Mouse (Mus musculus): Measurements from ENCODE around the gene Grk6. TPM values are rescaled to one million over a fixed set of nuclear protein-coding genes. Genes with fewer than 3 reads are reported as not detected.

Gene Grk6
- total and polyA plus RNA-seq, 2 experiments from 2014 or later, result 10.7 to 27.2 TPM

- no peak overlapping the region for H3K4me3 ChIP-seq (ENCODE audit: low read depth, low read length)
- DNase-seq (ENCODE audit: low spot score), result peak; percentile 95
- H3K4me1 ChIP-seq (ENCODE audit: control insufficient read depth, insufficient read depth), result peaks cover 9% of the 10 kb centered on the region; the same call in 1 of the 2 replicates
- H3K27ac ChIP-seq (ENCODE audit: low read depth), result no peak overlapping the region
- H3K9ac ChIP-seq (replicated peaks; ENCODE audit: low read depth, low read length), result no peak overlapping the region
- no peaks in the 10 kb centered on the region for H3K9me3 ChIP-seq (replicated peaks; ENCODE audit: control insufficient read depth, low read length)
- WGBS, result 9% methylated on average over 18 of the region's 18 CpGs
- ATAC-seq (ENCODE audit: insufficient read depth, low read depth), result peak; percentile 91
- H3K4me2 ChIP-seq (ENCODE audit: low read depth, low read length), result no peak overlapping the region; the same call in 1 of the 2 replicates
- TF ChIP-seq CTCF (IDR thresholded peaks at IDR 0.05; ENCODE audit: low read depth), result no peak
- TF ChIP-seq EP300 (IDR thresholded peaks at IDR 0.05; ENCODE audit: low read depth), result peak; percentile 91
- H3K36me3 ChIP-seq (replicated peaks; ENCODE audit: control insufficient read depth, insufficient read depth, low read length), result peaks cover 15% of the 10 kb centered on the region
- peaks cover 65% of the 10 kb centered on the region for H3K27me3 ChIP-seq (ENCODE audit: control insufficient read depth, insufficient read depth, low read length)
Observed at GRCm38 (mm10) chr13:55494883-55495621, 50.2 kb downstream of the Grk6 start.

DNA sequence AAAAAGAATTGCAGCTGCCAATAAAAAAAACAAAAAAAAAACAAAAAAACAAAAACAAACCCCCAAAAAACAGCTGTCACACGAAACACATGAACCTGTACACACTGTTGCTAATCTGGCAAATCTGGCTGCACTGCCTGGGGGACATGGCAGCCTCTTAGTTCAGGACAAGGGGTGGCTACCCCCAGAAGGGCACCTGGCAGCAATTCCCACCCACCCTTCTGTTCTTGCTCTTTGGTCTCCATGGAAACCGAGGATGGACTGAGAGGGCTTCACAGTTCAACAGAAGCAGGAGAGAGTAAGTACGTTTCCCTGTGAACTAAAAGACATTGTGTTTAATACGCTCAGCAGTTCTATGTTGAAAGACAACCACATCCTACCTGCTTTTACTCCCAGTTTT is 50.8 kb downstream of the Grk6 start:
- Histone ChIP-seq H3K4me3 (ENCODE audit: low read depth, low read length) (no peak overlapping the region), H3K4me1 (ENCODE audit: control insufficient read depth, insufficient read depth) (peaks cover 9% of the 10 kb centered on the region; the same call in 1 of the 2 replicates), H3K4me2 (ENCODE audit: low read depth, low read length) (no peak overlapping the region), H3K9me3 (replicated peaks; ENCODE audit: control insufficient read depth, low read length) (no peaks in the 10 kb centered on the region), H3K36me3 (replicated peaks; ENCODE audit: control insufficient read depth, insufficient read depth, low read length) (peaks cover 17% of the 10 kb centered on the region), H3K9ac (replicated peaks; ENCODE audit: low read depth, low read length) (no peak overlapping the region), H3K27me3 (ENCODE audit: control insufficient read depth, insufficient read depth, low read length) (peaks cover 67% of the 10 kb centered on the region), H3K27ac (ENCODE audit: low read depth) (no peak overlapping the region)
- ATAC-seq (ENCODE audit: insufficient read depth, low read depth), result no peak
- TF ChIP-seq EP300 (IDR thresholded peaks at IDR 0.05; ENCODE audit: low read depth) (no peak), CTCF (IDR thresholded peaks at IDR 0.05; ENCODE audit: low read depth) (no peak)
- WGBS, result 48% methylated on average over 4 of the region's 4 CpGs
- DNase-seq (ENCODE audit: low spot score), result no peak

- no peak overlapping the region for H3K9ac ChIP-seq (replicated peaks; ENCODE audit: low read depth, low read length)
- peaks cover 9% of the 10 kb centered on the region; the same call in 1 of the 2 replicates for H3K4me1 ChIP-seq (ENCODE audit: control insufficient read depth, insufficient read depth)
- no peak overlapping the region for H3K27ac ChIP-seq (ENCODE audit: low read depth)
- H3K9me3 ChIP-seq (replicated peaks; ENCODE audit: control insufficient read depth, low read length), result no peaks in the 10 kb centered on the region
- no peak for TF ChIP-seq CTCF (IDR thresholded peaks at IDR 0.05; ENCODE audit: low read depth)
- TF ChIP-seq EP300 (IDR thresholded peaks at IDR 0.05; ENCODE audit: low read depth), result no peak
- peaks cover 26% of the 10 kb centered on the region for H3K36me3 ChIP-seq (replicated peaks; ENCODE audit: control insufficient read depth, insufficient read depth, low read length)
- WGBS, result 75% methylated on average over 6 of the region's 6 CpGs
- H3K4me3 ChIP-seq (ENCODE audit: low read depth, low read length), result no peak overlapping the region
- peaks cover 63% of the 10 kb centered on the region for H3K27me3 ChIP-seq (ENCODE audit: control insufficient read depth, insufficient read depth, low read length)
- no peak for DNase-seq (ENCODE audit: low spot score)
- ATAC-seq (ENCODE audit: insufficient read depth, low read depth), result no peak
- no peak overlapping the region for H3K4me2 ChIP-seq (ENCODE audit: low read depth, low read length)
Observed at GRCm38 (mm10) chr13:55496661-55497060, 51.8 kb downstream of the Grk6 start.

- DNase-seq (ENCODE audit: low spot score) (no peak), ATAC-seq (ENCODE audit: insufficient read depth, low read depth) (no peak)
- no peaks in the 10 kb centered on the region for H3K9me3 ChIP-seq (replicated peaks; ENCODE audit: control insufficient read depth, low read length)
- no peak overlapping the region for H3K9ac ChIP-seq (replicated peaks; ENCODE audit: low read depth, low read length)
- H3K27ac ChIP-seq (ENCODE audit: low read depth), result no peak overlapping the region
- peaks cover 9% of the 10 kb centered on the region; the same call in 1 of the 2 replicates for H3K4me1 ChIP-seq (ENCODE audit: control insufficient read depth, insufficient read depth)
- peaks cover 43% of the 10 kb centered on the region for H3K27me3 ChIP-seq (ENCODE audit: control insufficient read depth, insufficient read depth, low read length)
- no peak overlapping the region for H3K4me2 ChIP-seq (ENCODE audit: low read depth, low read length)
- H3K36me3 ChIP-seq (replicated peaks; ENCODE audit: control insufficient read depth, insufficient read depth, low read length), result peaks cover 44% of the 10 kb centered on the region
- WGBS, result 82% methylated on average over 11 of the region's 11 CpGs
- TF ChIP-seq CTCF (IDR thresholded peaks at IDR 0.05; ENCODE audit: low read depth) (no peak), EP300 (IDR thresholded peaks at IDR 0.05; ENCODE audit: low read depth) (no peak)
- no peak overlapping the region for H3K4me3 ChIP-seq (ENCODE audit: low read depth, low read length)
Observed at GRCm38 (mm10) chr13:55498906-55499305, 54.0 kb downstream of the Grk6 start.

DNA sequence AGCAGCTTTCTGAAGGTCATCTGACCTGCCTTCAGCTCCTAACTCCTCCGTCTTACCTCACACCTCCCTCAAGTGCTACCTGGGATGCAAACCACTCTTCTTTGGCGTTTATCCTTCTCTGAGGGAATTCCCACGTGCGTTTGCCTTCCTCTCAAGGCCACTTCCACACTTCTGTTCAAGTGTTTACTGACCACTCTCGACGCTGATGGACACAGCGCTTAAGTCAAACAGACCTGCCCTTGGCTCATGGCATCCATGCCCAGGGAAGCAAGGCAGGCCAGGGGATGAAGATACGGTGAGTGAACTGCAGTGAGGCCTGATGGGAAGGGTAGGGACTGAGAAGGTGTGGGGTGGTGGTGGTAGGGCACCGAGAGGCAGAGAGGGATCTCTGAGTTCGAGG is 55.7 kb downstream of the Grk6 start:
- Histone ChIP-seq H3K4me3 (ENCODE audit: low read depth, low read length) (no peak overlapping the region), H3K36me3 (replicated peaks; ENCODE audit: control insufficient read depth, insufficient read depth, low read length) (peaks cover 61% of the 10 kb centered on the region), H3K4me1 (ENCODE audit: control insufficient read depth, insufficient read depth) (peaks cover 5% of the 10 kb centered on the region; the same call in 1 of the 2 replicates), H3K9ac (replicated peaks; ENCODE audit: low read depth, low read length) (no peak overlapping the region), H3K27me3 (ENCODE audit: control insufficient read depth, insufficient read depth, low read length) (peaks cover 44% of the 10 kb centered on the region), H3K27ac (ENCODE audit: low read depth) (no peak overlapping the region), H3K9me3 (replicated peaks; ENCODE audit: control insufficient read depth, low read length) (no peaks in the 10 kb centered on the region), H3K4me2 (ENCODE audit: low read depth, low read length) (no peak overlapping the region)
- ATAC-seq (ENCODE audit: insufficient read depth, low read depth), result no peak
- no peak for DNase-seq (ENCODE audit: low spot score)
- TF ChIP-seq CTCF (IDR thresholded peaks at IDR 0.05; ENCODE audit: low read depth) (no peak), EP300 (IDR thresholded peaks at IDR 0.05; ENCODE audit: low read depth) (no peak)
- WGBS, result 81% methylated on average over 10 of the region's 10 CpGs

Data from heart, postnatal 0 days (tissue).